Mouse (Mus musculus): ENCODE measurements around the gene Insyn1.

DNA sequence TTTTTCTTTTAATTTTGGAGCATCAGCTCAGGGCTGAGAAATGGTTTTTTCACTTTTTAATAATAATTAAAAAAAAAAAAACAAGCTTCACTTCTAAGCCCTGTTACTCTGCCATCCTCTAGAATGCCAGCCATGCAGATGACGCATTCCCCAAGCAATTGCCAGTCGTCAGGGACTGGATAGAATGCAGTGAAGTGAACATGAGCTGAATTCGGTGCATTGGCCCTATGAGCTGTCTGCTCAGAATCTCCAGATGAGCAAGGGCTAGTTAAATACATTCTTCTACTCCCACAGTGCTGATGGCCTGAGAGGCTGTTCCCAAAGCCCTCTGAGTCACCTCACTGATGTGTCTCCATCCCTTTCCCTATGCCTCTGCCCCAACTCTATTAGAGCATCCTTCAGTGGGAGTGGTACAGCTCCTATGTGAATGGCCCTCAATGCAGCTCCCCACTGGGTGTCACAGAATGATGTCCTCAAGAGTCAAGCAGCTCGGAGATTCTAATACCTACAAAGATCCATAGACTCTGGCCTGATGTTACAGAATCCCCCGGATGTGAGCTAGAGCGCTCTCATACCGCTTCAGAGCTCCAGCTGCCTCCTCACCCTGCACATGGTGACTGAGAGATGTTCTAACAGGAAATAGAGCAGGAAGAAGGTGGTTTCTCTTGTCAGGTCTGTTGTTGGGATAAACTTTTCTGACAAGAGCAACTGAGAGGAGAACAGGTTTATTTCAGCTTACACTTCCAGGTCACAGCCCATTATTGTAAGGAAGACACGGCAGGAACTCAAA lies 19.0 kb downstream of the Insyn1 start:
- no peak for TF ChIP-seq CTCF (IDR thresholded peaks at IDR 0.05; ENCODE audit: control insufficient read depth, insufficient read depth, low read length)
- no peak for TF ChIP-seq POLR2A (IDR thresholded peaks at IDR 0.05; ENCODE audit: borderline replicate concordance, control insufficient read depth, low read depth, low read length)
